Mouse (Mus musculus): ENCODE measurements around the gene Fam207a. TPM values are rescaled to one million over a fixed set of nuclear protein-coding genes. Genes with fewer than 3 reads are reported as not detected.

Gene Fam207a
- polyA plus RNA-seq, 1 experiment from 2014 or later: 14.9 TPM

DNA sequence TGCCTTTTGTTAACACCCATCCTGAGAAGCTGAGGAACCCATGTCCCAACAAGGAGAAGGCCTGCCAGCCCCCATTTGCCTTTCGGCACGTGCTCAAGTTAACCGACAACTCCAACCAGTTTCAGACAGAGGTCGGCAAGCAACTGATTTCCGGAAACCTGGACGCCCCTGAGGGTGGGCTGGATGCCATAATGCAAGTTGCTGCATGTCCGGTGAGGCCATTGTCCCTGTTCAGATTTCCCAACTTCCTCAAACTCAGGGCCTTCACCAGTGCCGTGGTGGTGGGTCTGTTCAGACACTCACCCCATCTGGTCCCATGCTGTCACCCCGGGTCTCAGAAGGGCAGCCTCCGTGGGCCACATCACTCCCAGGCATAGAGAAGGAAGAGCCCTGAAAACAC lies 33.0 kb upstream of the Fam207a start:
- no peak overlapping the region for H3K4me2 ChIP-seq
- no peak overlapping the region for H3K9ac ChIP-seq
- H3K9me3 ChIP-seq (replicated peaks): no peaks in the 10 kb centered on the region
- H3K4me3 ChIP-seq (replicated peaks): no peak overlapping the region
- H3K27me3 ChIP-seq: no peaks in the 10 kb centered on the region
- no peak overlapping the region for H3K27ac ChIP-seq (replicated peaks)
- H3K4me1 ChIP-seq (replicated peaks): 0 out of 2 replicates have a peak, but pooled peaks cover 6% of the 10 kb centered on the region
- WGBS (ENCODE audit: insufficient replicate concordance): 66% methylated on average over 10 of the region's 10 CpGs
- no peak for ATAC-seq (ENCODE audit: insufficient read depth)
- H3K36me3 ChIP-seq (replicated peaks): no peaks in the 10 kb centered on the region

DNA sequence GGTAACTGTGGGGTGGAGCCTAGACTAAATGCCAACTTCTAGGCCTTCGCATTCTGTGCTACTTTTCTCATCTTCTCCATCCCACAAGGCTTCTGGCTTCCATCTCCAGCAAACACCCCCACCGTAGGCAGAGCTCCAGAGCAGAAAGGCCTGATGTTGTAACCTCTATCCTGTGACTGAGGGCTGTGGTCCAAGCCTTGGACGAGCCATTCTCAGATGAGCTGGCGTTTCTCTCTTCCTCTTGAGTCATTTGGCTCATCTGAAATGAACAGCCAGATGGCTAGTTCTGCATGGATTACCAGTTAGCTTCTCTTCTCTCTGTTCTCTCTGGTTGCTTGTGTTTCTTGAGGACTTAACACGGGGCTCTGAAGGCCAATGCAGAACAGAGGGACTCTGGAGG lies 29.3 kb upstream of the Fam207a start:
- Histone ChIP-seq H3K27ac (replicated peaks) (no peak overlapping the region), H3K9ac (no peak overlapping the region), H3K4me1 (replicated peaks) (0 out of 2 replicates have a peak, but pooled peaks cover 3% of the 10 kb centered on the region), H3K9me3 (replicated peaks) (no peaks in the 10 kb centered on the region), H3K36me3 (replicated peaks) (no peaks in the 10 kb centered on the region), H3K4me2 (no peak overlapping the region), H3K27me3 (no peaks in the 10 kb centered on the region), H3K4me3 (replicated peaks) (no peak overlapping the region)
- ATAC-seq (ENCODE audit: insufficient read depth): no peak
- WGBS (ENCODE audit: insufficient replicate concordance): 53% methylated on average over 5 of the region's 5 CpGs

DNA sequence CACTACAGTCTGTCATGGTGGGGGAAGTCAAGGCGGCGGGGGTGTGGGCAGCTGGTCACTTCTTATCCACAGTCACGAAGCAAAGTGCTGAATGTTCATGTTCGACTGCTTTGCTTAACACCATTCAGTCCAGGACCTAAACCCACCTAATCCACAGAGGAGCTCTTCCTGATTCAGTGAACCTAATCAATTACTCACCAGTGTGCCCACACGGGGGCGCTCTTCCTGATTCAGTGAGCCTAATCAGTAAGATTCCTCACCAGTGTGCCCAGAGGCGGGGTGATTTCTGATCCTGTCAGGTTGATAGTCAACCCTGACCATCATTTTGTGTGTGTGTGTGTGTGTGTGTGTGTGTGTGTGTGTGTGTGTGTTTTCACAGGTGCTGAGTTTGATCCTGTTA lies 27.6 kb upstream of the Fam207a start:
- no peak overlapping the region for H3K4me3 ChIP-seq (replicated peaks)
- no peaks in the 10 kb centered on the region for H3K27me3 ChIP-seq
- 27% methylated on average over 7 of the region's 7 CpGs for WGBS (ENCODE audit: insufficient replicate concordance)
- H3K36me3 ChIP-seq (replicated peaks): no peaks in the 10 kb centered on the region
- no peak overlapping the region for H3K9ac ChIP-seq
- H3K4me1 ChIP-seq (replicated peaks): 0 out of 2 replicates have a peak, but pooled peaks cover 6% of the 10 kb centered on the region
- H3K27ac ChIP-seq (replicated peaks): no peak overlapping the region
- ATAC-seq (ENCODE audit: insufficient read depth): no peak
- H3K4me2 ChIP-seq: no peak overlapping the region
- no peaks in the 10 kb centered on the region for H3K9me3 ChIP-seq (replicated peaks)

DNA sequence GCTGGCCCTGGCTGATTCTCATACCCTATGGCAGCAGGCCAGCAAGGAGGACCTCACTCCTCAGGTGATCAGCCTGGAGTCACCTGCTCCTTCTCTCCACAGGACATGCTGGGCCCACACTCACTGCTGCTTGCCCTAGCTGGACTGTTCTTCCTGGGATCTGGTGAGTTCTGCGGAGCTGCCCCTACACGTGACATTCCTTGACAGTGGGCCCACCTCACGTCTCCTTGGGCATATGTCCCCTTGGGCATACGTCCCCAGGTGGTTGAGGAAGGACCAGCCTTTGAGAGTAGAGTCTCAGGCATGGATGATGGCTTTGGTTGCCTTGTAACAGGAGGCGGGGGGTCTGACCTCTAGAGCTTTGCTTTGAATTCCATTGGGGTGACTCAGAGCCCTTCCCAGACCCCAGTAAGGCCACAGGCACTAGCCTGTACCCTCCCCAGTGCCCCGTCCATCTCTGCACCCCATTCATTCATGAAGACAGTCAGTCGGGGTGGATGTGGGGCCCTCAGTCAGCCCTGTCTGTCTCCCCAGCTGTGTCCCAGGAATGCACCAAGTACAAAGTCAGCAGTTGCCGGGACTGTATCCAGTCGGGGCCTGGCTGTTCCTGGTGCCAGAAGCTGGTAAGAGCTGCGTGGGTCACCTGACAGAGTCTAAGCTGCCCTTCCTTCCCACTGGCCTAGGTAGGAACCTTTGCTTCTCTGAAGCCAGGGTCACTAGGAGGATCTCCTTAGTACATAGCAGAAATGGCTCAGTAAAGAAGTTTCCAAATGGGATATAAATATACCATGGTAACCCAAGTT lies 26.5 kb upstream of the Fam207a start:
- Histone ChIP-seq H3K27ac (replicated peaks) (no peak overlapping the region), H3K36me3 (replicated peaks) (no peaks in the 10 kb centered on the region)
- ATAC-seq (ENCODE audit: insufficient read depth): no peak

DNA sequence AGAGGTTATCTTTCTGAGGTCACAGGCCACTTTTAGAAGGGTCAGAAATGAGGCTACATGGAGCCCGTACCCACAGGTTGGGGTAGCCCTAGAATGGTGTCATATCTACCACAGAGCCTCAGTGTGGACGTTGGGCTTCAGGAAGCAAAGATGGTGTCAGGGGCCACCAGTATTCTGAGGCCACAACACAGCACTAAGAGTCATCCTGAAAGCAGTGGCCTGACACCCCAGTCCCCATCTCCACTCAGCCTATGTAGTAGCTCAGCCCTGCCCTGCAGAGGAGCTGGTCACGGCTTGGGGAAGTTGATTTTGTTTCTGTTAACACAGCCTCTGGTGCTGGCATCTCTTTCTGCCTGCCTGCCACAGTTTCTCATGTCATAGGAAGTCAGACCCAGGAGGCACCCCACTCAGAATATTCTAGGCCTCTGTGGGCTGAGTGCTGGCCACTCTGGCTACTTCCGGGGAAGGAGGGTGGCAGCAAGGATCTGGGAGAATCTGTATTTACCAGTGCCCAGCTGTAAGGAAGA lies 25.1 kb upstream of the Fam207a start:
- Histone ChIP-seq H3K36me3 (replicated peaks) (no peaks in the 10 kb centered on the region), H3K4me2 (no peak overlapping the region), H3K4me3 (replicated peaks) (no peak overlapping the region), H3K4me1 (replicated peaks) (0 out of 2 replicates have a peak, but pooled peaks cover 8% of the 10 kb centered on the region), H3K9me3 (replicated peaks) (no peaks in the 10 kb centered on the region), H3K27me3 (no peaks in the 10 kb centered on the region), H3K9ac (no peak overlapping the region), H3K27ac (replicated peaks) (no peak overlapping the region)
- no peak for ATAC-seq (ENCODE audit: insufficient read depth)
- 34% methylated on average over 4 of the region's 4 CpGs for WGBS (ENCODE audit: insufficient replicate concordance)

More for the DNA sequence above, 26.5 kb upstream of the Fam207a start:
- Histone ChIP-seq H3K4me3 (replicated peaks) (no peak overlapping the region), H3K9me3 (replicated peaks) (no peaks in the 10 kb centered on the region), H3K9ac (no peak overlapping the region), H3K27me3 (no peaks in the 10 kb centered on the region), H3K4me2 (no peak overlapping the region), H3K4me1 (replicated peaks) (0 out of 2 replicates have a peak, but pooled peaks cover 8% of the 10 kb centered on the region)
- 66% methylated on average over 10 of the region's 10 CpGs for WGBS (ENCODE audit: insufficient replicate concordance)

DNA sequence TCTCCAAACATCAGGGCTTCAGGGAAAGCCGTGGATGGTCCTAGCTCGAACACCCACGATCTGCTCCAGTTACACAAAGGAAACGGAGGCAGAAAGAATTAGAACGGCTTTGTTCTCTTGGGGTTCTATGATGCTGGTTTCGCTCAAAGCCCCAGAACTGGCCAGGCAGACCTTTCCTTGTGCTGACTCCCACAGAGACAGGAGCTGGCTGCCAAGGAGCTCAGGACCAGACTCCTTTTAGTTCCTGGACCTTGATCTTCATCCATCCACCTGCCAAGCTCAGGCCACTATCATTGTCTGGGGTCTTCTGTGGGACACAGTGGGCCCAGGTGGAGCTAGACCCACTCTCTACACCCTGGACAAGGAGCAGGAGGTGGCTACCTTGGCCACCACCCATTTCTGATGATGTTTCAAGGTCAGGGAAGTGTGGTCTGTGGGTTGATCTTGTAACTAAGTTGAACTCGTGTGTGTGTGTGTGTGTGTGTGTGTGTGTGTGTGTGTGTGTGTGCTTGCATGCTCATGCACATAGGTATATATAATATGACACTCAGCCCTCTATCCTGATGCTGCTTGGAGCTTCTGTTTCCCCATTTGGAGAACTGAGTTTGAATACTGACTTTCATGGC lies 23.8 kb upstream of the Fam207a start:
- H3K9ac ChIP-seq: no peak overlapping the region
- H3K27ac ChIP-seq (replicated peaks): no peak overlapping the region
- no peak overlapping the region for H3K4me2 ChIP-seq
- no peaks in the 10 kb centered on the region for H3K36me3 ChIP-seq (replicated peaks)
- WGBS (ENCODE audit: insufficient replicate concordance): 68% methylated on average over 7 of the region's 7 CpGs
- 0 out of 2 replicates have a peak, but pooled peaks cover 8% of the 10 kb centered on the region for H3K4me1 ChIP-seq (replicated peaks)
- no peaks in the 10 kb centered on the region for H3K27me3 ChIP-seq
- H3K9me3 ChIP-seq (replicated peaks): no peaks in the 10 kb centered on the region
- H3K4me3 ChIP-seq (replicated peaks): no peak overlapping the region
- no peak for ATAC-seq (ENCODE audit: insufficient read depth)

DNA sequence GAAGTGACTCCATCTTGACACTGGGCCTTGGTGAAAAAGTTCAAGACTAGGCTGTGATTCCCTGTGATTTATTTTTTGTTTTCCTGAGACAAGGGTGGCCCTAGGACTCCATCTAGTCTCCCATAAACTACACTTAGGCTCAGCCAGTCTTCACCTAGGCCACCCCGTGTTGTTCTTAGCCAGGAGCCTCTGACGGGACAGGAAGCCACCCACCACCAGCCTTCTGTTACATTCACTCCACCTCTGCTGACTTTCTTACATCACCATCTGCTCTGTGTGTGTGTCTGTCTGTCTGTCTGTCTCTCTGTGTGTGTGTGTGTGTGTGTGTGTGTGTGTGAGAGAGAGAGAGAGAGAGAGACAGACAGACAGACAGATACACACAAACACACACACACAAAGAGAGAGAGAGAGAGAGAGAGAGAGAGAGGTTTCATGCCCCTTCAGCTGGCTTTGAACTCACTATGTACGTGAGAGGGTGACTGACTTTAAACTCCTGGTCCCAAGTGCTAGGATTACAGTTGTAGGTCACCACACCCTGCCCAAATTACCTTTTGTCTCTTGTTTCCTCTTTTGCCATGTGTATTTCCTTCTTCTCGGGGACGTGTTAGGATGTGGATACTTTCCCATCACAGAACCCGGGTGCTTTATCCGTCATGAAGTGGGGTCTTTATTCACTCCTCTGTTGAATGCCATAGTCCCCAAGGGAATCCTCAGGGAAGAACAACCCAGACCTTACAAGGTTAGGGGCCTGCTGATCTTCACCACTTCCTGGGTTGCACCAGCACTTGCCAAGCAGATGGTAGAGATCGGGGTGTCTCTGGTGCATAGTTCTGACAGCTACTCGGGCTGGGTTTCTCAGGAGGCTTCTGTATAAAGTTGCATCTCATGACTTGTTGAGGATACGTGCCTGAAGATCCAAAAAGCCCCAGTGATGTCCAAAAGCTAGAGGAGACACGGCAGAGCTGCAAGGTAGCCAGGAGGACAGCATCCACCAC lies 21.9 kb upstream of the Fam207a start:
- Histone ChIP-seq H3K36me3 (replicated peaks) (no peaks in the 10 kb centered on the region), H3K27me3 (no peaks in the 10 kb centered on the region), H3K4me1 (replicated peaks) (0 out of 2 replicates have a peak, but pooled peaks cover 11% of the 10 kb centered on the region), H3K4me3 (replicated peaks) (no peak overlapping the region), H3K9me3 (replicated peaks) (no peaks in the 10 kb centered on the region), H3K4me2 (no peak overlapping the region; the same call in 1 of the 2 replicates), H3K9ac (no peak overlapping the region), H3K27ac (replicated peaks) (peak overlapping the region; percentile 45; the same call in 1 of the 2 replicates)
- ATAC-seq (ENCODE audit: insufficient read depth): no peak
- WGBS (ENCODE audit: insufficient replicate concordance): 51% methylated on average over 11 of the region's 11 CpGs

DNA sequence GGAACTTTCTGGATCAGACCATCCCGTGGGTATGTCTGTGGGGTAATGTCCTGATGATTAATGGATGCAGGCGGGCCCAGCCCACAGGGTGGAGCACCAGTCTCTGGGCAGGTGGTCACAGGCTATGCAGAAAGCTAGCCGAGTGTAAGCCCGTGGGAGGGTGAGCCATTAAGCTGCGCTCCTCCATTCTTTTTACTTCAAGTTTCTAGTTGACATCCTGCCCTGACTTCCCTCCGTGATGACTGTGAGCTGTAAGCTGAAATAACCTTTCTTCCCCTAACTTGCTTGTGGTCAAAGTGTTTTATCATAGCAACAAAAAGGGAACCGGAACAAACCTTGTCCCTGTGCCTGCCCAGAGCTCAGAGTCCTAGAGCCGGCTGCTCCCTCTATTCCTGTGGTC lies 21.1 kb upstream of the Fam207a start:
- peaks cover 17% of the 10 kb centered on the region for H3K4me1 ChIP-seq (replicated peaks)
- no peak for ATAC-seq (ENCODE audit: insufficient read depth)
- no peak overlapping the region for H3K9ac ChIP-seq
- H3K27me3 ChIP-seq: no peaks in the 10 kb centered on the region
- 34% methylated on average over 8 of the region's 8 CpGs for WGBS (ENCODE audit: insufficient replicate concordance)
- H3K36me3 ChIP-seq (replicated peaks): no peaks in the 10 kb centered on the region
- peak overlapping the region; percentile 67 for H3K27ac ChIP-seq (replicated peaks)
- 0 out of 2 replicates have a peak overlapping the region, but pooled peaks have one; percentile 13 for H3K4me2 ChIP-seq
- no peaks in the 10 kb centered on the region for H3K9me3 ChIP-seq (replicated peaks)
- H3K4me3 ChIP-seq (replicated peaks): no peak overlapping the region

DNA sequence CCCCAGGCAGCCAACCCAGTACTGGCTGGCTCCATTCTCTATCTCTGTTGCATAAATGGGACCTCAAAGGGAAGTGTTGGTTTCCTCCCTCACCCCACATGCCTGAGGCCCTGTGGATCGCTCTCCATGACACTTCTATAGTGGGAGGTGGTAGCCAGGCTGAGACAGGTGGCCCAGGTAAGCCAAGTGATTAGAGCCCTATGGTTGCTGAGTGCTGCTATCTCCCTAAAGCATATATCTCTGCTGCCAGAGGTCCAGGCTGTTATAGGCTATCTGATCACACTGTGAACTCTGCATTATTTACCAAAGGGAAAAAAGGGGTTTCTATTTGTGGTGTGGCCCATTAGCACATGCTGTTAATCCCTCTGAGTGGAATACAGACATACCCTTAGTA lies 16.4 kb upstream of the Fam207a start:
- Histone ChIP-seq H3K36me3 (replicated peaks) (no peaks in the 10 kb centered on the region), H3K27ac (replicated peaks) (peak overlapping the region; percentile 53; the same call in 1 of the 2 replicates), H3K4me3 (replicated peaks) (peak overlapping the region; percentile 42; the same call in 1 of the 2 replicates), H3K27me3 (no peaks in the 10 kb centered on the region), H3K9me3 (replicated peaks) (no peaks in the 10 kb centered on the region), H3K4me2 (peak overlapping the region; percentile 45), H3K4me1 (replicated peaks) (peaks cover 41% of the 10 kb centered on the region), H3K9ac (no peak overlapping the region)
- ATAC-seq (ENCODE audit: insufficient read depth): peak; percentile 32; the same call in 1 of the 2 replicates
- 16% methylated on average over 1 of the region's 1 CpGs for WGBS (ENCODE audit: insufficient replicate concordance)
